ENCODE assay signal across 14 mouse cellular contexts in the genomic region with DNA sequence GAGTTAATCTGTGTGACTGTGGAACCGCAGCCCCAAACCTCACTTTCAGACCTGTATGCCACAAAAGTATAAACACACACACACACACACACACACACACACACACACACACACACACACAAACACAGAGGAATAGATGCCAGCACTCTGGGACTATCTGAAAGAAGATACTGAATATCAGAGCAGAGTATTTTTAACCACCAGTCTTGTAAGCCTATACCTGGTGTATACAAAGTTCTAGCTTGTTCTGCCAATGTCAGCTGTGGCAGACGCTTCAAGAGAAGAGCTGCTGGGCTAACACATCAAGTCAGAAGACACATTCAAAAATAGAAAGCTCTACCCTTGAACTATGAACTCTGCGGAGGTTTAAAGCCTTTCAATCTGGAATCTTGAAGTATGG. TPM values are rescaled to one million over a fixed set of nuclear protein-coding genes. Genes with fewer than 3 reads are reported as not detected.
DNase-seq lines count a peak whose midpoint lies in the region; ATAC-seq and TF ChIP-seq lines count a peak whose summit lies in the region.
"Had no signal": no experiment of that assay in that cellular context is flagged by ENCODE, and none has a peak within 500 bp of the region (broad histone marks: within the 10 kb centered on the region; RNA-seq: fewer than 3 reads in every experiment).

No protein-coding gene starts in this region.

- peak overlapping the region; percentile 2; the same call in 1 of the 2 replicates for H3K9ac ChIP-seq in liver, embryonic 13.5 days
- H3K9ac ChIP-seq: forebrain, postnatal 0 days had no signal

- no peaks in the 10 kb centered on the region for H3K4me1 ChIP-seq in testis, adult 2 months (ENCODE audit: control insufficient read depth, insufficient read depth, low read length)
- H3K4me1 ChIP-seq in liver, embryonic 13.5 days (replicated peaks): peaks cover 75% of the 10 kb centered on the region
- peaks cover 4% of the 10 kb centered on the region; the same call in 1 of the 2 replicates for H3K4me1 ChIP-seq in limb, embryonic 10.5 days

- H3K27me3 ChIP-seq in testis, adult 2 months (ENCODE audit: control insufficient read depth, insufficient read depth, low read length): no peaks in the 10 kb centered on the region
- H3K27me3 ChIP-seq in liver, embryonic 13.5 days: no peaks in the 10 kb centered on the region
- H3K27me3 ChIP-seq in limb, embryonic 10.5 days (ENCODE audit: low read depth, poor library complexity, severe bottlenecking): no peaks in the 10 kb centered on the region

- H3K9me3 ChIP-seq in liver, embryonic 13.5 days (replicated peaks): no peaks in the 10 kb centered on the region
- no peaks in the 10 kb centered on the region for H3K9me3 ChIP-seq in limb, embryonic 10.5 days (replicated peaks)

- H3K4me3 ChIP-seq in testis, adult 2 months (ENCODE audit: control insufficient read depth, low read depth, low read length): no peak overlapping the region
- 0 out of 2 replicates have a peak overlapping the region, but pooled peaks have one; percentile 2 for H3K4me3 ChIP-seq in liver, embryonic 13.5 days (replicated peaks)
- no peak overlapping the region for H3K4me3 ChIP-seq in limb, embryonic 10.5 days

- no peak for TF ChIP-seq POLR2A in testis, adult 2 months (IDR thresholded peaks at IDR 0.05; ENCODE audit: control insufficient read depth, low read depth, low read length)

- no peak for TF ChIP-seq CTCF in testis, adult 2 months (IDR thresholded peaks at IDR 0.05; ENCODE audit: control insufficient read depth, insufficient read depth, insufficient replicate concordance, low read depth, low read length)

- H3K27ac ChIP-seq in testis, adult 2 months (ENCODE audit: control insufficient read depth, insufficient read depth, low read depth, low read length): peak overlapping the region; percentile 39
- peak overlapping the region; percentile 0; the same call in 1 of the 2 replicates for H3K27ac ChIP-seq in liver, embryonic 13.5 days
- H3K27ac ChIP-seq in limb, embryonic 10.5 days: no peak overlapping the region

- WGBS in liver, embryonic 13.5 days (ENCODE audit: insufficient replicate concordance): 82% methylated on average over 3 of the region's 3 CpGs
- WGBS in limb, embryonic 10.5 days: 91% methylated on average over 3 of the region's 3 CpGs

- peak; percentile 66 for DNase-seq in gastrocnemius, adult 18-20 months (ENCODE audit: low spot score)
- DNase-seq in gastrocnemius, postnatal 4 days (ENCODE audit: low spot score in 2 of 2): no peak
- DNase-seq in testis, postnatal 14 days (ENCODE audit: low spot score): no peak
- DNase-seq in liver, embryonic 13.5 days: no peak
- no peak for DNase-seq in limb, embryonic 10.5 days (ENCODE audit: low spot score)
- DNase-seq in thymus, postnatal 0 days (ENCODE audit: low spot score): no peak
- DNase-seq: adrenal gland, postnatal 25 days; forebrain, postnatal 0 days; kidney, adult 11 months; kidney, postnatal 4 days; lung, postnatal 4 days had no signal

- ATAC-seq in liver, embryonic 13.5 days (ENCODE audit: low read depth): no peak
- ATAC-seq in megakaryocyte progenitor cell, adult 5-6 weeks (replicated peaks; ENCODE audit: poor library complexity): no peak
- ATAC-seq: forebrain, postnatal 0 days had no signal

- H3K4me2 ChIP-seq in liver, embryonic 13.5 days: 0 out of 2 replicates have a peak overlapping the region, but pooled peaks have one; percentile 6

- no peaks in the 10 kb centered on the region for H3K36me3 ChIP-seq in testis, adult 2 months (ENCODE audit: control insufficient read depth, insufficient read depth, low read length)
- peaks cover 17% of the 10 kb centered on the region for H3K36me3 ChIP-seq in liver, embryonic 13.5 days
- no peaks in the 10 kb centered on the region for H3K36me3 ChIP-seq in limb, embryonic 10.5 days

RNA-seq across cellular contexts. Expression of gene Nt5c3, which starts 24.1 kb away (rescaled TPM):
- 10 to 100 TPM; 41.4 to 49.5 TPM for total RNA-seq in gastrocnemius, adult 18-20 months (2021)
- total RNA-seq in gastrocnemius, postnatal 4 days (2021): 10 to 100 TPM; 44.7 to 58.6 TPM
- 4.8 and 7.4 TPM in 2 replicates for polyA plus RNA-seq in testis, adult 2 months (2012; rRNA removed)
- 244 and 274 TPM in 2 replicates for polyA plus RNA-seq in liver, embryonic 13.5 days (2015; fragmentation: Nextera tagmentation; extraction: Ambion mirVana)
- polyA plus RNA-seq in limb, embryonic 10.5 days (2016; fragmentation: Nextera tagmentation; extraction: Ambion mirVana): 54.1 and 61.5 TPM in 2 replicates
- total RNA-seq in megakaryocyte progenitor cell, adult 5-6 weeks (2015): 87.8 and 89.5 TPM in 2 replicates
- total RNA-seq in megakaryocyte progenitor cell, adult 5-6 weeks (2017): 51.0 and 57.2 TPM in 2 replicates
- polyA plus RNA-seq in thymus, postnatal 0 days (2015; fragmentation: Nextera tagmentation; extraction: Ambion mirVana): 70.1 and 73.9 TPM in 2 replicates

RNA-seq across cellular contexts. Expression of gene Vmn1r4, which starts 24.2 kb away (rescaled TPM):
- under 1 TPM; 0.09 to 0.14 TPM for total RNA-seq in gastrocnemius, adult 18-20 months (2021)
- total RNA-seq in gastrocnemius, postnatal 4 days (2021): under 1 TPM; 0.13 to 0.61 TPM
- polyA plus RNA-seq in testis, adult 2 months (2012; rRNA removed): 0.75 and 0.90 TPM in 2 replicates
- 0.15 and 0.19 TPM in 2 replicates for polyA plus RNA-seq in liver, embryonic 13.5 days (2015; fragmentation: Nextera tagmentation; extraction: Ambion mirVana)
- 0.31 TPM in 1 of 2 replicates, not detected in the other for polyA plus RNA-seq in limb, embryonic 10.5 days (2016; fragmentation: Nextera tagmentation; extraction: Ambion mirVana)
- 0.29 and 0.37 TPM in 2 replicates for total RNA-seq in megakaryocyte progenitor cell, adult 5-6 weeks (2015)
- total RNA-seq in megakaryocyte progenitor cell, adult 5-6 weeks (2017): 0.54 and 0.58 TPM in 2 replicates
- 0.27 and 0.51 TPM in 2 replicates for polyA plus RNA-seq in thymus, postnatal 0 days (2015; fragmentation: Nextera tagmentation; extraction: Ambion mirVana)
- polyA plus RNA-seq: small intestine, adult 2 months had no signal
